Mouse (Mus musculus) liver, embryonic 14.5 days (tissue): ENCODE data around the gene Wdfy4. TPM values are rescaled to one million over a fixed set of nuclear protein-coding genes. Genes with fewer than 3 reads are reported as not detected.

Experiments used
- ATAC-seq: fragments of 200-750 bp; cut with Nextera tagmentation; 2 replicates; pipeline ENCODE4 v1.8.0; 2017; ENCODE audit warnings: moderate number of reproducible peaks, mild to moderate bottlenecking, moderate library complexity; ENCODE audit not compliant: insufficient read depth
- DNase-seq, 3 experiments: peaks; one replicate each; pipeline ENCODE4 v3.0.0-alpha.2; 2012 to 2013; ENCODE audit warnings: low read depth in 3 of 3, low spot score in 3 of 3
- H3K27ac ChIP-seq: fragments of 300-500 bp; sonication (generic); 2 replicates; pipeline ENCODE4 v1.5.1; 2014; ENCODE audit warnings: moderate library complexity, mild to moderate bottlenecking, control low read depth, inconsistent platforms
- H3K27me3 ChIP-seq: fragments of 300-500 bp; sonication (generic); 2 replicates; pipeline ENCODE4 v1.6.1; 2014; ENCODE audit warnings: mild to moderate bottlenecking, low read length, moderate library complexity; ENCODE audit not compliant: control insufficient read depth, insufficient read depth
- H3K36me3 ChIP-seq: fragments of 300-500 bp; sonication (generic); replicated peaks from 2 replicates; pipeline ENCODE4 v1.6.1; 2014; ENCODE audit warnings: low read depth; ENCODE audit not compliant: control insufficient read depth, insufficient read depth
- H3K4me1 ChIP-seq, 2 experiments: fragments of 200-500 bp in 1 of 2; fragments of 300-500 bp in 1 of 2; sonication (generic) in 1 of 2; replicated peaks; 2 replicates each; pipeline ENCODE4 v1.6.1; 2012 to 2014; ENCODE audit warnings: antibody characterized with exemption in 1 of 2, inconsistent platforms in 1 of 2, low read length in 1 of 2; ENCODE audit not compliant: control insufficient read depth in 2 of 2, insufficient read depth in 2 of 2
- H3K4me2 ChIP-seq: fragments of 300-500 bp; sonication (generic); 2 replicates; pipeline ENCODE4 v1.6.1; 2014; ENCODE audit warnings: low read depth, mild to moderate bottlenecking, control low read depth, moderate library complexity
- H3K4me3 ChIP-seq, 2 experiments: fragments of 200-500 bp in 1 of 2; fragments of 300-500 bp in 1 of 2; sonication (generic) in 1 of 2; 2 replicates each; pipeline ENCODE4 v1.5.1; 2012 to 2014; ENCODE audit warnings: low read depth in 2 of 2, low read length in 2 of 2, mild to moderate bottlenecking in 2 of 2, control low read depth in 1 of 2, inconsistent platforms in 1 of 2, moderate library complexity in 1 of 2; ENCODE audit not compliant: insufficient read depth in 1 of 2
- H3K9ac ChIP-seq: fragments of 300-500 bp; sonication (generic); replicated peaks from 2 replicates; pipeline ENCODE4 v1.6.1; 2014; ENCODE audit warnings: mild to moderate bottlenecking, control low read depth, moderate library complexity
- H3K9me3 ChIP-seq: fragments of 300-500 bp; sonication (generic); 2 replicates; pipeline ENCODE4 v1.6.1; 2016; ENCODE audit warnings: low read length, mixed read lengths; ENCODE audit not compliant: control insufficient read depth
- CTCF ChIP-seq: IDR thresholded peaks from 2 replicates; pipeline ENCODE4 v1.5.1; 2016; ENCODE audit warnings: antibody characterized with exemption, low read depth, control low read depth
- EP300 ChIP-seq: IDR thresholded peaks from 2 replicates; pipeline ENCODE4 v1.6.1; 2016; ENCODE audit warnings: antibody characterized with exemption, low read depth
- WGBS: fragments of 180-500 bp; shearing (Covaris S2); extraction: QIAGEN DNeasy Blood & Tissue Kit; methylation state at CpG from one replicate; pipeline ENCODE4 v1.1.7; 2014; ENCODE audit not compliant: insufficient replicate concordance; 5-methylcytosine and 5-hydroxymethylcytosine counted together
- polyA plus RNA-seq, 2 experiments: library from polyadenylated mRNA; depleted of rRNA in 1 of 2; stranded (reverse) in 1 of 2; unstranded in 1 of 2; fragments of >200 nt; fragmentation: Nextera tagmentation in 1 of 2; extraction: Ambion mirVana in 1 of 2; gene quantifications; 2 replicates each; pipeline versions ENCODE4 v1.2.1 to v1.2.3; 2012 to 2014

Wdfy4 gene
- polyA plus RNA-seq, 2 experiments, result 1.2 TPM

DNA sequence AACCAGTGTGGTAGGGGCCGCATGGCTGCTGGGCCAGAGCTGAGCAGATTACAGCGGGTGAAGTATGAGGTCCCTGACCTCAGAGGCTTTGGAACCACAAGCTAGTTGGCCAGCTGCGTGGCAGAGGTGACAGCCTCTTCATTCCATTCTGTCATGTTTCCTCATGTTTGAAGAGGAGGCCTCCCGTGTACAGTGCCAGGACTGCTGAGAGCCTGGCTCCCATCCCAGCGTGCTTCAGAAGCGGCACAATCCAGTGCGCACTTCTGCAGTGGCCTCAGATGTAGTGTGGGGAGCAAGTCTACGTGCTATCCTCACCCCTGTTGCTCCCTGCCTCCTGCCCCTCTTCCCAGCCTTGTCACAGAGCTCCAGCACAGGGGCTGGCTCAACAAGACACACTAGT lies 228.8 kb downstream of the Wdfy4 start:
- H3K27ac ChIP-seq, result no peak overlapping the region
- peaks cover 0 to 3% of the 10 kb centered on the region in 2 experiments; a peak in 1 of 4 replicates for H3K4me1 ChIP-seq
- H3K36me3 ChIP-seq, result no peaks in the 10 kb centered on the region
- DNase-seq (no peak), ATAC-seq (no peak)
- TF ChIP-seq EP300, result no peak
- no peak for TF ChIP-seq CTCF
- no peak overlapping the region for H3K4me2 ChIP-seq
- WGBS, result 57% methylated on average over 8 of the region's 8 CpGs
- no peaks in the 10 kb centered on the region for H3K9me3 ChIP-seq
- H3K27me3 ChIP-seq, result no peaks in the 10 kb centered on the region
- H3K9ac ChIP-seq, result no peak overlapping the region
- no peak overlapping the region for H3K4me3 ChIP-seq

DNA sequence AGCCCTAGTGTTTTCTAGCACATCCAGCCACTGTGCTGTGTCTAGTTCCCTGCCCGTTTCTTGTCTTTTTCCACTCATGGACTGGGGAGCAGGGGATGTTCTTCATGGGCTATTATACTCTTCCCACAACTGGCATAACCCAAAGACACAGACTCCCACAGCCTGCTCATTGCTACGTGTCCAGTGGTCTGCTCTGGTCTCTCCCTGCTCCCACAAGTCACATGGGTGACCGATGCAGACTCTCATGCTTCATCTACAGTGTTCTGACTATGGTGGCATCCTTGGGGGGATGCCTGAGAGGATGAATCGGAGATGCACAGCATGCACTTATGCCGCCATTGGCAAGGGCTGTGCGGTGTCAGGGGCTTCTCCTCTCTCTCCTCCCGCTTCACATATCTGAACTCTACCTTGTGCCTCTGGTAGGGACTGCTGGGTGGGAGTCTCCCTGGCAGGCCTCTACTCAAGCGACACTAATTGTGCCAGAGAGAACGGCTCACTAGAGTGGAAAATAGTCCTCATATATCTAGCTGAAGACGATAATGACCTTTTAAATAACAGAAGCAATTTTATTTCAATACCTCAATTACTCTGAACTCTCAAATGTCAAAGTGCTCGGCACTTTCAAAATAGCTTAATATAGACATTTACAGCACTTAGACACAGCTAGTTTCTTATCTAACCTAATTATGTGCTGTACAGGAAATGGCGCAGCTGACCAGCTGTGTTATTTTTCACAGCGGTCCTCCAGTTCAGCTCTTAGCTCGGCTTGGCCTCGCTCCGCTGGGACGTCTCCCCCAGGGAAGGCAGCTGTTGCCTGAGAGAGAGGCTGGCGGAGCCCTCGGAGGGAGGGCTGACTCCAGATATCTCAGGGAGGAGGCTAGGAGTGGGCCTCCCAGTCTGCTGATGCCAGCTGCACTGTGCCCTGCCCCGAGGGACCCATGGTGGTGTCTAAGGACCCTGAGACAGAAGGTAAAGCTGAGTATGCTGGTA lies 234.7 kb downstream of the Wdfy4 start:
- 53% methylated on average over 20 of the region's 20 CpGs for WGBS
- Histone ChIP-seq H3K27ac (no peak overlapping the region), H3K36me3 (no peaks in the 10 kb centered on the region), H3K27me3 (no peaks in the 10 kb centered on the region), H3K9me3 (no peaks in the 10 kb centered on the region), H3K4me3 (no peak overlapping the region), H3K9ac (no peak overlapping the region), H3K4me1 (no peaks in the 10 kb centered on the region), H3K4me2 (no peak overlapping the region)
- DNase-seq (no peak), ATAC-seq (no peak)
- TF ChIP-seq CTCF, result no peak
- TF ChIP-seq EP300, result no peak

DNA sequence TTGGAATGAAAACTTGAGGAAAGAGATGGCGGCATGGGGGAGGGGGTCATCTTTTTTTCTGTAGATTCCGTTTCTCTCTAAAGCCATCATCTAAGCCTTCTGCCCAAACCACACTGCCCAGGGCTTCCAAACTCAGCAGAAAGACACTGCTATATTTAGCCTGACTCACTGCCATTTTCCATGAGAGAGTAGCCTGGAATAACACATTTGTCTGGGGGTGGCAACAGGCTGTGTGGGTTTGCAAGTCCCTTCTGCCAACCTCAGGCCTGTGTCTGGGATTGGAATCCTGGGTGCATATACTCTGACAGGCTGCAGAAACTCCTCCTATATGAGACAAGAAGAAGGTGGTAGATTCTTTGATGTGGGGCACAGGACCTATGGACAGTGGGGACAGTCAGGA lies 237.8 kb downstream of the Wdfy4 start:
- Histone ChIP-seq H3K4me2 (no peak overlapping the region), H3K9me3 (no peaks in the 10 kb centered on the region), H3K9ac (no peak overlapping the region), H3K4me1 (no peaks in the 10 kb centered on the region), H3K36me3 (no peaks in the 10 kb centered on the region), H3K27me3 (no peaks in the 10 kb centered on the region), H3K4me3 (no peak overlapping the region), H3K27ac (no peak overlapping the region)
- ATAC-seq, result no peak
- WGBS, result 71% methylated on average over 2 of the region's 2 CpGs
- no peak for DNase-seq
- no peak for TF ChIP-seq CTCF
- no peak for TF ChIP-seq EP300

DNA sequence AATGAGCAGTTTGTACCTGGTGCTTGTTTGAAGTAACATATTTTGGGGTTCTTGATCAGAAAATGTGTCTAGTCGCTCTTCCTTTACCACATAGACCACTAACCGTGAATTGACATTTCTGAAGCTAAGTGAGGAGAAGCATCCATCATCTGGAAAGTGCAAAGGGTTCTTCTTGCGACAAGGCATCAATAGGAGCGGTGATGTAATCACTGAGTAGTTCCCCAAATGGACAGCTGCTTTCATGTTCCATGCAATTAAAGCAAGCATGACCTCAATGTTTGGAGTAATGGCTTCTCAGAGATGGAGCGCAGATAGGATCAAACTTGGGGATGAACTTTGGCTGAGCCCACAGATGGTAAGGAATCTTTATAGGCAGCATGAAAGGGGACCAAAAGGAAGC lies 246.1 kb downstream of the Wdfy4 start:
- Histone ChIP-seq H3K27me3 (no peaks in the 10 kb centered on the region), H3K4me3 (no peak overlapping the region), H3K4me2 (no peak overlapping the region), H3K27ac (no peak overlapping the region), H3K9me3 (no peaks in the 10 kb centered on the region), H3K36me3 (no peaks in the 10 kb centered on the region), H3K4me1 (no peaks in the 10 kb centered on the region), H3K9ac (no peak overlapping the region)
- WGBS, result 49% methylated on average over 5 of the region's 5 CpGs
- no peak for DNase-seq
- no peak for ATAC-seq
- TF ChIP-seq EP300, result no peak
- no peak for TF ChIP-seq CTCF

DNA sequence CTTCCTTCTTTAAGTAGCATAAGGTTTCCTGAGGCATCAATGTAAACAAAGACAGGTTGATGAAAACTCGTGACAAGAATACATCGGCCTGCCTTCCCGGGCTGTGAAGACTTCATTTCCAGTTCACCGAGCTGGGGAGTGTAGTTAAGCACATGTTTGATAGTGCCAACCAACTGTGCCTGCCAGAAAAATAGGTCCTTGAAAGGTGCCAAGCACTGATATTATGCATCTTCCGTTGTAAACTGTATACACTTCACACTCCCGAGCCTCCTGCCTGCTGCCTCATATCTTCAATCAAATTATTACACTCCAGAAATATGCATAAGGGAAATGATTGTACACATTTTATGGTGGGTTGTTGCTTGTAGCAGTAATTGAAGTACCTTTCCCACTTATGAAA lies 251.2 kb downstream of the Wdfy4 start:
- TF ChIP-seq CTCF, result no peak
- no peak for TF ChIP-seq EP300
- no peak overlapping the region for H3K4me3 ChIP-seq
- DNase-seq (no peak), ATAC-seq (no peak)
- H3K4me1 ChIP-seq, result no peaks in the 10 kb centered on the region
- no peaks in the 10 kb centered on the region for H3K9me3 ChIP-seq
- 55% methylated on average over 6 of the region's 6 CpGs for WGBS
- no peak overlapping the region for H3K9ac ChIP-seq
- H3K36me3 ChIP-seq, result no peaks in the 10 kb centered on the region
- H3K4me2 ChIP-seq, result no peak overlapping the region
- H3K27ac ChIP-seq, result no peak overlapping the region
- H3K27me3 ChIP-seq, result no peaks in the 10 kb centered on the region
